Mouse (Mus musculus) embryonic facial prominence, embryonic 10.5 days (tissue): Measurements from ENCODE around the gene Sost. TPM values are rescaled to one million over a fixed set of nuclear protein-coding genes. Genes with fewer than 3 reads are reported as not detected.
"Not testable (repeated sequence)": the region's sequence is repeated elsewhere in the genome, so short reads cannot be mapped to it uniquely, and the experiment has no call there.

Source experiments
- DNase-seq: peaks from one replicate; pipeline ENCODE4 v3.0.0-alpha.2; 2017; ENCODE audit warnings: low spot score
- H3K27ac ChIP-seq: fragments of 300-500 bp; sonication (generic); replicated peaks from 2 replicates; pipeline ENCODE4 v1.5.1; 2016; ENCODE audit warnings: mild to moderate bottlenecking
- H3K27me3 ChIP-seq: fragments of 300-500 bp; sonication (generic); replicated peaks from 2 replicates; pipeline ENCODE4 v1.6.1; 2016; ENCODE audit warnings: low read depth, mild to moderate bottlenecking; ENCODE audit not compliant: poor library complexity, severe bottlenecking
- H3K36me3 ChIP-seq: fragments of 300-500 bp; sonication (generic); replicated peaks from 2 replicates; pipeline ENCODE4 v1.6.1; 2016; ENCODE audit warnings: mild to moderate bottlenecking, moderate library complexity
- H3K4me1 ChIP-seq: fragments of 300-500 bp; sonication (generic); 2 replicates; pipeline ENCODE4 v1.6.1; 2016
- H3K4me3 ChIP-seq: fragments of 300-500 bp; sonication (generic); 2 replicates; pipeline ENCODE4 v1.5.1; 2016; ENCODE audit warnings: mild to moderate bottlenecking, moderate library complexity
- H3K9me3 ChIP-seq: fragments of 300-500 bp; sonication (generic); 2 replicates; pipeline ENCODE4 v1.6.1; 2016; ENCODE audit warnings: mild to moderate bottlenecking
- WGBS: fragments of 180-500 bp; shearing (Covaris S2); methylation state at CpG from one replicate; pipeline ENCODE4 v1.1.7; 2016; 5-methylcytosine and 5-hydroxymethylcytosine counted together
- polyA plus RNA-seq: library from polyadenylated mRNA; unstranded; fragments of >200 nt; fragmentation: Nextera tagmentation; extraction: Ambion mirVana; gene quantifications from 2 replicates; pipeline ENCODE4 v1.2.1, GENCODE M21; 2016

The Sost gene
- polyA plus RNA-seq, 1 experiment from 2014 or later = 0.20 TPM

DNA sequence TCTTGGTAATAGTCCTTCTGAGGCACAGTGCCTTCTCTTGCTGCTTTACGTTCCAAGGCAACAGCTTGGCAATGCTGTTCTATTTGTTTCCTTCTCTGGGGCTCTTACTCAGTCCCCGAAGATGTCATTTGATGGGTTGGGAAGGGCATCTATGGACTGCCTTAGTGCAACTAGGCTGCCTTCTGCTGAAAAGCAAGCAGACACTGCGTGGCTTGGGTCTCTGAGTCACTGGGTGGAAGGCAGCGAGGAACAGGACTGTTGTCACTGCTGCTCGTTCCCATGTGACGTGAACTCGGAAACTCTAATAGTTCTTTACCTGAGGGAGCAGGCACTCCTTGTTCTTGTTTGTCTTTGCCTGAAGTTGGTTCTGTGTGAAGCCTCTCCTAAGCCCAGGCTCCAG lies 29.1 kb upstream of the Sost start:
- no peaks in the 10 kb centered on the region for H3K9me3 ChIP-seq
- WGBS = 90% methylated on average over 7 of the region's 7 CpGs

DNA sequence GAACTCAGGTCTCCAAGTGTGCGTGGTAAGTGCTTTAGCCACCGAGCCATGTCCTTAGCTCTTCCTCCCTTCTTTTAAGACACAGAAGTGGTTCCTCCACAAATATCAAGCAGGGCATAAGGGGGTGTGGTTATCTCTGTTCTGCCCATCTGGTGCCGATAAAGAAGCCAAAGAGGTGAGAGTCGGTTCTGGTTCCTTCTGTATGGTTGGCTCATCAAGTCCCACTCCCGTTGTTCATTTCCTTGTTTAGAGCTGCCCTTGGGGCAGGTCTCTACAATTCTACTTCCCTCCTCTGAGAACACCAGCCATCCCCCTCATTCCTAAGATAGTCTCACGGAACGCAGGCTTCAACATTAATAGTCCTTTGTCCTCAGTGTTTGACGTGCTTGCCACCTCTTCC lies 27.3 kb upstream of the Sost start:
- 0 out of 2 replicates have a peak, but pooled peaks cover 7% of the 10 kb centered on the region for H3K4me1 ChIP-seq
- H3K27ac ChIP-seq = no peak overlapping the region
- H3K4me3 ChIP-seq = no peak overlapping the region
- WGBS = 63% methylated on average over 8 of the region's 8 CpGs
- H3K9me3 ChIP-seq = no peaks in the 10 kb centered on the region
- DNase-seq = no peak
- H3K36me3 ChIP-seq = no peaks in the 10 kb centered on the region
- 0 out of 2 replicates have a peak, but pooled peaks cover 11% of the 10 kb centered on the region for H3K27me3 ChIP-seq

More for the DNA sequence above, 29.1 kb upstream of the Sost start:
- Histone ChIP-seq H3K27me3 (no peaks in the 10 kb centered on the region), H3K36me3 (peaks cover 9% of the 10 kb centered on the region), H3K27ac (no peak overlapping the region), H3K4me3 (no peak overlapping the region), H3K4me1 (peaks cover 18% of the 10 kb centered on the region)
- DNase-seq = no peak

- Histone ChIP-seq H3K9me3 (no peaks in the 10 kb centered on the region), H3K4me3 (no peak overlapping the region), H3K27me3 (peaks cover 20% of the 10 kb centered on the region), H3K4me1 (0 out of 2 replicates have a peak, but pooled peaks cover 7% of the 10 kb centered on the region), H3K27ac (no peak overlapping the region), H3K36me3 (no peaks in the 10 kb centered on the region)
- no peak for DNase-seq
- 86% methylated on average over 7 of the region's 7 CpGs for WGBS
These were observed 25.6 kb upstream of the Sost start for GRCm38 (mm10) chr11:101992411-101992810.

DNA sequence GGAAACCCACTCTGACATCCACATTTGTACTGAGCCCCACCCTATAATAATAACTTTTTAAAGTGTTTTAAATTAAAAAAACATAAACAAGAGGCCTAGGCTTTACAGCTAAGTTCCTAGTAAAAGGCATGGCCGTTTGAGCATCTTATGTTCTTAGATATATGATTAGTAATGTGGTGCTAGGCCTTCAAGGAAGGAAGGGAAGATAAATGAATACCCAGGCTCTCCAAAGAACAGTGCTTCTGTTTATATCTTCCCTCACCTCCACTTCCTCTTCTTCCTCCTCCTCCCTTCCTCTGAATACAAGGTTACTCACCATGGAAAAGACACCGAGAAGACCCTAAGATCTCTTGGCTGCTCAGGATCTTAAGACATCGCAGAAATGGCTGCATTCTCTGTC lies 25.0 kb upstream of the Sost start:
- H3K4me3 ChIP-seq = no peak overlapping the region
- no peak for DNase-seq
- H3K27me3 ChIP-seq = peaks cover 26% of the 10 kb centered on the region
- H3K4me1 ChIP-seq = 0 out of 2 replicates have a peak, but pooled peaks cover 7% of the 10 kb centered on the region
- 83% methylated on average over 3 of the region's 3 CpGs for WGBS
- H3K9me3 ChIP-seq = no peaks in the 10 kb centered on the region
- no peak overlapping the region for H3K27ac ChIP-seq
- no peaks in the 10 kb centered on the region for H3K36me3 ChIP-seq

- no peak for DNase-seq
- H3K27me3 ChIP-seq = peaks cover 36% of the 10 kb centered on the region
- no peak overlapping the region for H3K27ac ChIP-seq
- peaks cover 10% of the 10 kb centered on the region for H3K4me1 ChIP-seq
- WGBS = 88% methylated on average over 3 of the region's 3 CpGs
- H3K36me3 ChIP-seq = no peaks in the 10 kb centered on the region
- no peak overlapping the region for H3K4me3 ChIP-seq
- H3K9me3 ChIP-seq = no peaks in the 10 kb centered on the region
These were observed 23.4 kb upstream of the Sost start for GRCm38 (mm10) chr11:101990244-101990643.

GRCm38 (mm10) chr11:101986913-101987312 lies 20.1 kb upstream of the Sost start, which contains the start of gene Dusp3:
TSS of gene Dusp3 (minus strand) at chr11:101987013.
- 83% methylated on average over 3 of the region's 3 CpGs for WGBS
- Histone ChIP-seq H3K27me3 (peaks cover 45% of the 10 kb centered on the region), H3K27ac (no peak within 1 kb of the TSS), H3K4me1 (peaks cover 34% of the 10 kb centered on the region), H3K36me3 (no peaks in the 10 kb centered on the region), H3K9me3 (no peaks in the 10 kb centered on the region), H3K4me3 (no peak within 1 kb of the TSS)
- DNase-seq = no peak

- DNase-seq = peak; percentile 83
- Histone ChIP-seq H3K9me3 (no peaks in the 10 kb centered on the region), H3K27ac (no peak overlapping the region), H3K27me3 (peaks cover 45% of the 10 kb centered on the region), H3K4me1 (peaks cover 38% of the 10 kb centered on the region), H3K4me3 (no peak overlapping the region), H3K36me3 (0 out of 2 replicates have a peak, but pooled peaks cover under 1% of the 10 kb centered on the region)
- WGBS = 10% methylated on average over 10 of the region's 10 CpGs
These were observed 19.2 kb upstream of the Sost start for GRCm38 (mm10) chr11:101985990-101986389.

GRCm38 (mm10) chr11:101985450-101985849 lies 18.6 kb upstream of the Sost start:
- Histone ChIP-seq H3K4me1 (peaks cover 43% of the 10 kb centered on the region), H3K27me3 (peaks cover 45% of the 10 kb centered on the region)
- DNase-seq, H3K36me3 ChIP-seq, H3K27ac ChIP-seq, H3K9me3 ChIP-seq, H3K4me3 ChIP-seq: not testable (repeated sequence)
- 70% methylated on average over 6 of the region's 6 CpGs for WGBS

DNA sequence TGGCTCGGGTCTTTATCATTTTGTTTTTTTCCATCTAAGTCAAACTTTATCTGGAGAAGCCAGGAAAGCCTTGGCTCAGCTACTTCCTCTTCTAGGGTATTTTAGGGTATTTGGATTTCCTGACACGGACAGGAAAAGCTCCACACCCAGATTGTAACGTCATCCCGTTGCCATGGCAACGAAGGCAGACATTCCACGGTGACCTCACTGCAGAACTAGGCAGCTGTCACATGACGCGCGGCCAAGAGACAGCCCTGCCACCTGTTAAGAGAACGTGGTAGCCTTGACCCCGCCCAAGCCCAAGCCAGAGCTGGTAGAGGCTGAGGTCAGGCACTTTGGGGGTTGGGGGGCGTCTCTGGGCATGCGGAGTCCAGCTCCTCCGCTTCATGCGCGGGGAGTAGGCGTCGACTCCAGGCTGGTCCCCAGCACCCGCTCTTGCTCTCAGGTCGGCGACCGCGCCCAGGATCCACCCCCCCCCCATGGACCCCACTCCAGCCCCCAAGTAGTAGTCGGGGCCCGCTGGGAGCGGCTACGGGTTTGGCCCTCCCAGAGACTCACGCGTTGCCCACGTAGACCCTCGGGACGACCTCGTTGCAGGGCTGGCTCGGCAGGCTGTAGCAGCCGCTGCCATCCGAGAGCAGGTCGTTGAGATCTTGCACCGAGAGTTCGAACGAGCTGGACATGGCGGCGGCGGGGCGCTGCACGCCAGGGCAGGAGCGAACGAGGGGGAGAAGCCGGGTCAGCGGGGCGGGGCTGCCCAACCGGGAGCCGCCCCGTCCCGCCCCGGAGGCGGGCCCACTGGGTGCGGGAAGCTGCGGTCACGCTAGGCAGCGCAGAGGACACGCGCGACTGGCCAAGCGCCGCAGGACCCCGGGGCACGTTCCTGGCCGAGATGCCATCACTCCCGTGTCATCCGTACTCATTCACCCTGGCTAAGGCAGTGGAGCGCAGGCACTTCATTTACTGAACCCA lies 17.5 kb upstream of the Sost start, which contains the start of gene Cfap97d1:
Gene Cfap97d1 (plus strand): TSS at position 226 of the 972 bp plus-strand sequence.
- peaks cover 37% of the 10 kb centered on the region for H3K27me3 ChIP-seq
- H3K4me1 ChIP-seq = peaks cover 44% of the 10 kb centered on the region
- no peaks in the 10 kb centered on the region for H3K9me3 ChIP-seq
- H3K4me3 ChIP-seq = peak within 1 kb of the TSS; percentile 80
- H3K27ac ChIP-seq = peak within 1 kb of the TSS; percentile 86
- 0 out of 2 replicates have a peak, but pooled peaks cover 6% of the 10 kb centered on the region for H3K36me3 ChIP-seq
- DNase-seq = peak; percentile 92
- WGBS = under 1% methylated on average over 71 of the region's 71 CpGs

DNA sequence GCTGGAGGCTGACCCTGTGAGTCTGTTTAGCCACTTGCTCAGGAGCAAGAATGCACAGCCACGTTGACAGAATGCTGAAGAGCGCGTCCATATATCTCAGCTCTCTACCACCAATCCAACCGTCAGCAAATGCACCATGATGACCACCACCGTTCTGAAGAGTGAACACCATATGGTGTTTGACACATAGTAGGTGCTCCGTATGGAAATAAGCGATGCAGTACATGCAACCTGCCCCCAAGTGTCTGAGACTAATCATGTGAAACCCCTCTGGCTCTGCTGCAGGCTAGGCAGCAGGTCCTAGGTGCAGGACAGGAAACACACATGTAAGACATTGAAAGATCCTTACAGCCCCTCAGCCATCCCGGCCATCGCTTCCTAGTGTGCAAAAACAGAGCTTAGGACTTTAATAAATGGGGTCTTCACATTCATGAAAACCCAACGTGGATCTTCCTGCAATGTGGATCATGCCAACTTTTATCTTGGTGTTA lies 16.7 kb upstream of the Sost start:
- WGBS = 74% methylated on average over 10 of the region's 10 CpGs
- H3K4me3 ChIP-seq = peak overlapping the region; percentile 80
- H3K36me3 ChIP-seq = 0 out of 2 replicates have a peak, but pooled peaks cover 6% of the 10 kb centered on the region
- H3K27ac ChIP-seq = peak overlapping the region; percentile 27
- H3K4me1 ChIP-seq = peaks cover 44% of the 10 kb centered on the region
- H3K27me3 ChIP-seq = peaks cover 35% of the 10 kb centered on the region
- DNase-seq = no peak
- no peaks in the 10 kb centered on the region for H3K9me3 ChIP-seq

GRCm38 (mm10) chr11:101982981-101983411 lies 16.2 kb upstream of the Sost start:
- no peaks in the 10 kb centered on the region for H3K9me3 ChIP-seq
- 55% methylated on average over 6 of the region's 6 CpGs for WGBS
- H3K27me3 ChIP-seq = peaks cover 31% of the 10 kb centered on the region
- DNase-seq = no peak
- H3K36me3 ChIP-seq = 0 out of 2 replicates have a peak, but pooled peaks cover 6% of the 10 kb centered on the region
- H3K4me1 ChIP-seq = peaks cover 48% of the 10 kb centered on the region
- peak overlapping the region; percentile 80 for H3K4me3 ChIP-seq
- peak overlapping the region; percentile 27 for H3K27ac ChIP-seq

DNA sequence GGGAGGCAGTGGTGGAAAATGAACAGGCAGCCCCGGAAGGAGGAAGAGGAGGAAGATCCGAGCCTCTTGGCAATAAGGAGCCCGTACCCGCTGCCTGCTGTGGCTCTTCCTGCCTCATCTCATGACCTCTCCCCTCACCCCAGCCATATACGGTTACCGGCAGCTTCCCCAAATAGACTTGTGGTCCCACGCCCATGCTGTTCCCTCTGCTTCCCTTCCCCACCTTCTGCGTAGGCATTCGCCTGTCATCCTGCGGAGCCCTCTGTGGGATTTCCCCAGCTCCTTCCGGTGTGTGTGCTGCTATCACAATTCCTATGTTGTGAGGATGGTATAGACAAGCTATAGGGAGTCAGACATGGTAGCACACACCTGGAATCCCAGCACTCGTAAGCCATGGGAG lies 15.0 kb upstream of the Sost start:
- Histone ChIP-seq H3K36me3 (0 out of 2 replicates have a peak, but pooled peaks cover 6% of the 10 kb centered on the region), H3K9me3 (no peaks in the 10 kb centered on the region), H3K4me3 (no peak overlapping the region), H3K27ac (no peak overlapping the region), H3K4me1 (peaks cover 57% of the 10 kb centered on the region), H3K27me3 (peaks cover 20% of the 10 kb centered on the region)
- 76% methylated on average over 12 of the region's 12 CpGs for WGBS
- no peak for DNase-seq
